Mouse (Mus musculus) C2C12 (cell line): ENCODE data around the gene Gal3st4.

ENCODE experiments used
- CEBPB ChIP-seq: IDR thresholded peaks from one replicate; pipeline ENCODE4 v1.6.1; 2011; ENCODE audit warnings: low read depth, mild to moderate bottlenecking, control low read depth, moderate library complexity
- CTCF ChIP-seq: IDR thresholded peaks from one replicate; pipeline ENCODE4 v1.5.1; 2011; ENCODE audit not compliant: control insufficient read depth, insufficient read depth, insufficient read length
- MYOD1 ChIP-seq: IDR thresholded peaks from one replicate; pipeline ENCODE4 v1.6.1; 2011; ENCODE audit warnings: low read depth; ENCODE audit not compliant: control insufficient read depth, insufficient read length
- USF1 ChIP-seq: IDR thresholded peaks from one replicate; pipeline ENCODE4 v1.6.1; 2011; ENCODE audit warnings: low read depth, mild to moderate bottlenecking, control low read depth, moderate library complexity

DNA sequence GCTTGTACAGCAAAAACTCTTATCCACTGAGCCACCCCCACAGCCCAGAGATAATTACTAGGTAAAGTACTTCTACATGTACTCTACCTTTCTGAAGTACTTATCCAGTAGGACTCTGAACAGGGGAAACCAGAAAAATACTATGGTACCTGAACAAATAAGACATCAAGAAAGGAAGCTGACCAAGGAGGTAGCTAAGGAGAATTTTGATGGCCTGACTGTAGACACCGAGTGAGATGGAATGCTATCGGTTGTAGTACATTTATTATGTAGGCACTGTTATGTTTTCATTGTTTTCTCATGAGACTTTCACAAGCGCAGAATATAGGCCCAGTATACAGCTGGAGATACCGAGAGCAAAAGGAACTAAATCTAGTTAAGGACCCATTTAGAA is 15.1 kb downstream of the Gal3st4 start:
- TF ChIP-seq USF1 (no peak), MYOD1 (no peak), CTCF (no peak), CEBPB (no peak)
